Mouse (Mus musculus): Measurements from ENCODE around the gene Gm45261.

GRCm38 (mm10) chr1:80496360-80496759 lies 35.1 kb upstream of the Gm45261 start:
- TF ChIP-seq CTCF (conservative IDR thresholded peaks at IDR 0.05; ENCODE audit: low read length): no peak
- no peak for TF ChIP-seq NANOG (IDR thresholded peaks at IDR 0.05; ENCODE audit: borderline replicate concordance, low read length)
- TF ChIP-seq POU5F1 (IDR thresholded peaks at IDR 0.05; ENCODE audit: borderline replicate concordance, low read length): no peak
